Mouse (Mus musculus): ENCODE results near the gene Irf1. TPM values are rescaled to one million over a fixed set of nuclear protein-coding genes. Genes with fewer than 3 reads are reported as not detected.

Irf1 gene
- polyA plus RNA-seq, 1 experiment from 2014 or later = 76.1 TPM

DNA sequence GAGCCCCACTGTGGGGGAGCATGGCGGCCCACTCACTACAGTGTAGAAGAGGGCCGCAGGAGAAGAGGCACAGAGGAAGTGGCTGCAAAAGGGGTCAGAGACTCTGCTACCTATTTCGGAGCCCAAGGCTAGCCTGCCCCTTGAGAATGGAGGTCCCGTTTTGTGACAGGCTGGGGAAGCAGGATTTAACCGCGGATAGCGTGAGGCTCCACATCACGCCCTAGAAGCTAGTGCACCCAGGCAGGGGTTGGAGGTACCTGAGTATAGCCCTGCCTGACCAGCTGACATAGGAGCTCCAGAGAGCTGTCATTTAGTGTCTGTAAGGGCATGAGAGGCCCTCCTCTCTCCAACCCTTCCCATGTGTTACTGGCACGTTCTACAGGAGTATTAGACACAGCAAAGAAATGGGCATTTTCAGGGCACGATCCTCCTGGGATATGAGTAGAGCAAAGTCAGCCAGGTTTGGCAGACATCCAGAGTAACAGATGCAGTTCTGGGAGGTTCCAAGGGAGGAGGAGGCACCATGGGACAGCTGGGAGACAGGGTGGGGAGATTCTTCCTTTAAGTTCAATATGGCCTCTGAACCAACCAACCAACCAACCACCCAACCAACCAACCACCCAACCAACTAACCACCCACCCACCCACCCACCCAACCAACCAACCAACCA lies 28.4 kb downstream of the Irf1 start:
- 0 out of 2 replicates have a peak overlapping the region, but pooled peaks have one; percentile 13 for H3K4me2 ChIP-seq (replicated peaks; ENCODE audit: low read depth)
- H3K27me3 ChIP-seq (replicated peaks; ENCODE audit: control insufficient read depth, insufficient read depth, low read length) = no peaks in the 10 kb centered on the region
- no peaks in the 10 kb centered on the region for H3K9me3 ChIP-seq (ENCODE audit: control insufficient read depth)
- 54% methylated on average over 10 of the region's 10 CpGs for WGBS
- H3K4me3 ChIP-seq (ENCODE audit: low read depth, low read length) = no peak overlapping the region
- no peaks in the 10 kb centered on the region for H3K36me3 ChIP-seq (ENCODE audit: control insufficient read depth, insufficient read depth)
- H3K4me1 ChIP-seq (replicated peaks; ENCODE audit: control insufficient read depth, insufficient read depth, low read length) = peaks cover 41% of the 10 kb centered on the region
- no peak for TF ChIP-seq CTCF (IDR thresholded peaks at IDR 0.05; ENCODE audit: low read depth)
- peak overlapping the region; percentile 85 for H3K27ac ChIP-seq (ENCODE audit: low read depth, low read length)
- H3K9ac ChIP-seq (ENCODE audit: low read depth, low read length) = no peak overlapping the region
- ATAC-seq = no peak

- no peak overlapping the region for H3K4me3 ChIP-seq (ENCODE audit: low read depth, low read length)
- H3K36me3 ChIP-seq (ENCODE audit: control insufficient read depth, insufficient read depth) = no peaks in the 10 kb centered on the region
- H3K4me2 ChIP-seq (replicated peaks; ENCODE audit: low read depth) = no peak overlapping the region
- peaks cover 47% of the 10 kb centered on the region for H3K4me1 ChIP-seq (replicated peaks; ENCODE audit: control insufficient read depth, insufficient read depth, low read length)
- 51% methylated on average over 4 of the region's 4 CpGs for WGBS
- H3K27ac ChIP-seq (ENCODE audit: low read depth, low read length) = no peak overlapping the region; the same call in 1 of the 2 replicates
- H3K27me3 ChIP-seq (replicated peaks; ENCODE audit: control insufficient read depth, insufficient read depth, low read length) = no peaks in the 10 kb centered on the region
- no peaks in the 10 kb centered on the region for H3K9me3 ChIP-seq (ENCODE audit: control insufficient read depth)
- TF ChIP-seq CTCF (IDR thresholded peaks at IDR 0.05; ENCODE audit: low read depth) = no peak
- ATAC-seq = no peak
- no peak overlapping the region for H3K9ac ChIP-seq (ENCODE audit: low read depth, low read length)
Measured at GRCm38 (mm10) chr11:53800036-53800435, 30.2 kb downstream of the Irf1 start.

GRCm38 (mm10) chr11:53800975-53801374 lies 31.2 kb downstream of the Irf1 start:
- Histone ChIP-seq H3K27me3 (replicated peaks; ENCODE audit: control insufficient read depth, insufficient read depth, low read length) (no peaks in the 10 kb centered on the region), H3K4me2 (replicated peaks; ENCODE audit: low read depth) (no peak overlapping the region), H3K36me3 (ENCODE audit: control insufficient read depth, insufficient read depth) (no peaks in the 10 kb centered on the region), H3K9me3 (ENCODE audit: control insufficient read depth) (no peaks in the 10 kb centered on the region), H3K27ac (ENCODE audit: low read depth, low read length) (no peak overlapping the region), H3K4me1 (replicated peaks; ENCODE audit: control insufficient read depth, insufficient read depth, low read length) (peaks cover 38% of the 10 kb centered on the region), H3K9ac (ENCODE audit: low read depth, low read length) (no peak overlapping the region), H3K4me3 (ENCODE audit: low read depth, low read length) (no peak overlapping the region)
- ATAC-seq = no peak
- no peak for TF ChIP-seq CTCF (IDR thresholded peaks at IDR 0.05; ENCODE audit: low read depth)
- WGBS = 81% methylated on average over 5 of the region's 5 CpGs

DNA sequence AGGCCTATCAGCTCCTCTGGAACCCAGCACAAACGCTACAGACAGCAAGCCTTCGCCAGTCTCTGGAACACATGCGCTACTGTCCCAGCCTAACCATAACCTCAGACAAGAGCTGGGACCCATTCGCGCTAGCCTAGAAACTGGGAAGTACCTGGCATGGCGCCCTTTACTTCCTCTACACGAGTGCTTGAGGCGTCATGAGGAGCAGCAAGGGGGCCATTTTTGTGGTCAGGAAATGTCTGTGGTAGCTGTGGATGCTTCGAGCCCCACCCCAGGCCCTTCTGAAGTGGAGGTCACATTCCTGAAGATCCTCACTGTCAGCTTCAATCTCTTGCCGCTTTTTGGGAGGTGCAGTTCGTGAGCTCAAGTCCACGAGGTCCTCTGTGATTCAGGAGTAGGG lies 33.3 kb downstream of the Irf1 start:
- peaks cover 20% of the 10 kb centered on the region for H3K4me1 ChIP-seq (replicated peaks; ENCODE audit: control insufficient read depth, insufficient read depth, low read length)
- H3K9ac ChIP-seq (ENCODE audit: low read depth, low read length) = no peak overlapping the region
- no peak for TF ChIP-seq CTCF (IDR thresholded peaks at IDR 0.05; ENCODE audit: low read depth)
- no peak overlapping the region for H3K4me2 ChIP-seq (replicated peaks; ENCODE audit: low read depth)
- no peaks in the 10 kb centered on the region for H3K9me3 ChIP-seq (ENCODE audit: control insufficient read depth)
- no peak for ATAC-seq
- WGBS = 76% methylated on average over 12 of the region's 12 CpGs
- H3K27ac ChIP-seq (ENCODE audit: low read depth, low read length) = no peak overlapping the region
- no peak overlapping the region for H3K4me3 ChIP-seq (ENCODE audit: low read depth, low read length)
- H3K36me3 ChIP-seq (ENCODE audit: control insufficient read depth, insufficient read depth) = no peaks in the 10 kb centered on the region
- H3K27me3 ChIP-seq (replicated peaks; ENCODE audit: control insufficient read depth, insufficient read depth, low read length) = no peaks in the 10 kb centered on the region

DNA sequence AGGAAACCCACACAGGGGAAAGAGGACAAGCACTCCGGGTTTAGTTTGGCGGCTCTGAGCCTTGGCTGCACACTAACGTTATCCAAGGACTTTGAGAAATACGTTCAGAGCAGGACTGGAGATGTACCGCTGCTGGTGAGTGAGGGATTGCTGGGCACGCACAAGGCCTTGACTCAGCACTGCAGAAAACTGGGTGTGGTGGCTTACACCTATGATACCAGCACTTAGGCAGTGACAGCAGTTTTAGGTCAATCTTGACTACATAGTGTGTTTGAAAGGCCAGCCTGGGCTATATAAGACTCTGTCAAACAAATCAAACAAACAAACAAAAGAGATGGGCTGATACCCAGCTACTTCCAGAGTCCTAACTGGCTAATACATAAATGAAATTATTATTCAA lies 33.7 kb downstream of the Irf1 start:
- no peak for ATAC-seq
- H3K36me3 ChIP-seq (ENCODE audit: control insufficient read depth, insufficient read depth) = no peaks in the 10 kb centered on the region

DNA sequence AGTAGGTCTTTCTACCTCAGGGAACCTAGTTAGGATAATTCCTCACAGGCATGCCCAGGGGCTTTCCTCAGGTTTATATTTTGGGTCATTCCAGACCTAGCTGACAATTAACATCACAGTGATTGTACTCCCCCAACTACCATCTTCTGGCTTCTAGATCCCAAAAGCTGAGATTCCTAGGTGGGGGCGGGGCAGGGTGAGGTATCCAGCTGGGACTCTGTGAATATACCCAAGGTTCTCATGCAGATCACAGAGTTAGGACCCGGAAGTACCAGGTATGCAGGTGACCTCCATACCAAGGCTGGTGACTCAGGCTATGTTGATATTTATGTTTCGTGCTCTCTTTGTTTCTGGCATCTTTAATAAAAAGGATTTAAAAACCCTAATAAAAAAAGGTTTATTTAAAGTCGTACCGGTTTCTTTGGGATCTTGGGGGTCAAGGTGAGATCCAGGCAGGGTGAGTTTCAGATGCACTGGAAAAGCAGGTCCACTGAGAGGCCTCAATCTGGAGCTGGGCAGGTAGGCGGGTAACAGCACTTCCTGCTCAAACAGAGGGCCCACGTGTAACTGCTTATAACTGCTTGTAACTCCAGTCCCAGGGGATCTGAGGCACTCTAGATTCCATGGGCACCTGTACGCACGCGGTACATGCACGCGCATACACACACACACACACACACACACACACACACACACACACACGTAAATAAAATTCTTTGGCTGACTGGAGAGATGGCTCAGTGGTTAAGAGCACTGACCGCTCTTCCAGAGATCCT lies 34.9 kb downstream of the Irf1 start:
- Histone ChIP-seq H3K9me3 (ENCODE audit: control insufficient read depth) (no peaks in the 10 kb centered on the region), H3K36me3 (ENCODE audit: control insufficient read depth, insufficient read depth) (no peaks in the 10 kb centered on the region), H3K9ac (ENCODE audit: low read depth, low read length) (no peak overlapping the region), H3K4me1 (replicated peaks; ENCODE audit: control insufficient read depth, insufficient read depth, low read length) (peaks cover 18% of the 10 kb centered on the region), H3K4me2 (replicated peaks; ENCODE audit: low read depth) (no peak overlapping the region), H3K4me3 (ENCODE audit: low read depth, low read length) (no peak overlapping the region), H3K27ac (ENCODE audit: low read depth, low read length) (0 out of 2 replicates have a peak overlapping the region, but pooled peaks have one; percentile 41), H3K27me3 (replicated peaks; ENCODE audit: control insufficient read depth, insufficient read depth, low read length) (no peaks in the 10 kb centered on the region)
- peak; percentile 18; the same call in 1 of the 2 replicates for ATAC-seq
- 73% methylated on average over 14 of the region's 14 CpGs for WGBS
- TF ChIP-seq CTCF (IDR thresholded peaks at IDR 0.05; ENCODE audit: low read depth) = no peak

More for the DNA sequence above, 33.7 kb downstream of the Irf1 start:
- Histone ChIP-seq H3K9ac (ENCODE audit: low read depth, low read length) (no peak overlapping the region), H3K27ac (ENCODE audit: low read depth, low read length) (no peak overlapping the region), H3K9me3 (ENCODE audit: control insufficient read depth) (no peaks in the 10 kb centered on the region), H3K4me2 (replicated peaks; ENCODE audit: low read depth) (no peak overlapping the region), H3K27me3 (replicated peaks; ENCODE audit: control insufficient read depth, insufficient read depth, low read length) (no peaks in the 10 kb centered on the region), H3K4me3 (ENCODE audit: low read depth, low read length) (no peak overlapping the region), H3K4me1 (replicated peaks; ENCODE audit: control insufficient read depth, insufficient read depth, low read length) (peaks cover 18% of the 10 kb centered on the region)
- no peak for TF ChIP-seq CTCF (IDR thresholded peaks at IDR 0.05; ENCODE audit: low read depth)
- WGBS = 42% methylated on average over 6 of the region's 6 CpGs

Measured in intestine, postnatal 0 days (tissue).